ENCODE assay signal across 39 mouse cellular contexts in genomic region chr2:85522859-85523489, GRCm38 (mm10). TPM values are rescaled to one million over a fixed set of nuclear protein-coding genes. Genes with fewer than 3 reads are reported as not detected.
"Had no signal": no experiment of that assay in that cellular context is flagged by ENCODE, and none has a peak within 500 bp of the region (broad histone marks: within the 10 kb centered on the region; RNA-seq: fewer than 3 reads in every experiment).

No protein-coding gene starts in this region.

- H3K27ac ChIP-seq: embryonic facial prominence, embryonic 10.5 days; embryonic facial prominence, embryonic 12.5 days; embryonic facial prominence, embryonic 13.5 days; embryonic facial prominence, embryonic 15.5 days; forebrain, embryonic 10.5 days; forebrain, embryonic 12.5 days; forebrain, embryonic 13.5 days; forebrain, embryonic 15.5 days; gastrocnemius, adult 2 months had no signal

- H3K9me3 ChIP-seq: embryonic facial prominence, embryonic 10.5 days; embryonic facial prominence, embryonic 12.5 days; embryonic facial prominence, embryonic 13.5 days; embryonic facial prominence, embryonic 15.5 days; forebrain, embryonic 10.5 days; forebrain, embryonic 12.5 days; forebrain, embryonic 13.5 days; forebrain, embryonic 15.5 days had no signal

- H3K9ac ChIP-seq: embryonic facial prominence, embryonic 12.5 days; embryonic facial prominence, embryonic 13.5 days; embryonic facial prominence, embryonic 15.5 days; forebrain, embryonic 12.5 days; forebrain, embryonic 13.5 days; forebrain, embryonic 15.5 days; forebrain, postnatal 0 days had no signal

- DNase-seq: cerebellum, adult 2 months; cerebellum, adult 8-10 months; cerebellum, adult 9-10 months; cerebellum, adult 9-11 months; cerebellum, postnatal 10 days; cerebellum, postnatal 14 days; cerebellum, postnatal 25 days; cerebellum, postnatal 36 days; embryo, embryonic 11 days; forebrain, postnatal 0 days; gastrocnemius, adult 2 months; gastrocnemius, postnatal 10 days; gastrocnemius, postnatal 14 days; gastrocnemius, postnatal 25 days; gastrocnemius, postnatal 36 days; heart, adult 11 months; heart, adult 18-20 months had no signal

- H3K4me3 ChIP-seq: embryonic facial prominence, embryonic 10.5 days; embryonic facial prominence, embryonic 12.5 days; embryonic facial prominence, embryonic 13.5 days; embryonic facial prominence, embryonic 15.5 days; erythroblast, embryonic 14.5 days; forebrain, embryonic 10.5 days; forebrain, embryonic 12.5 days; forebrain, embryonic 13.5 days; forebrain, embryonic 15.5 days; gastrocnemius, adult 2 months had no signal

- H3K27me3 ChIP-seq: embryonic facial prominence, embryonic 12.5 days; embryonic facial prominence, embryonic 13.5 days; embryonic facial prominence, embryonic 15.5 days; forebrain, embryonic 12.5 days; forebrain, embryonic 13.5 days; forebrain, embryonic 15.5 days had no signal

- H3K4me2 ChIP-seq: embryonic facial prominence, embryonic 12.5 days; embryonic facial prominence, embryonic 13.5 days; embryonic facial prominence, embryonic 15.5 days; forebrain, embryonic 12.5 days; forebrain, embryonic 13.5 days; forebrain, embryonic 15.5 days had no signal

- ATAC-seq: forebrain, embryonic 13.5 days; forebrain, embryonic 14.5 days; forebrain, embryonic 15.5 days; forebrain, embryonic 16.5 days; forebrain, postnatal 0 days had no signal

- H3K4me1 ChIP-seq: embryonic facial prominence, embryonic 10.5 days; embryonic facial prominence, embryonic 12.5 days; embryonic facial prominence, embryonic 15.5 days; forebrain, embryonic 12.5 days; forebrain, embryonic 13.5 days; forebrain, embryonic 15.5 days had no signal

- H3K36me3 ChIP-seq: embryonic facial prominence, embryonic 10.5 days; embryonic facial prominence, embryonic 12.5 days; embryonic facial prominence, embryonic 13.5 days; embryonic facial prominence, embryonic 15.5 days; forebrain, embryonic 10.5 days; forebrain, embryonic 12.5 days; forebrain, embryonic 15.5 days had no signal

RNA-seq across cellular contexts. Expression of gene 4833423E24Rik, which starts 4.2 kb away (rescaled TPM):
- total RNA-seq: common myeloid progenitor, adult 5-6 weeks; gastrocnemius, adult 18-20 months; gastrocnemius, adult 2 months; gastrocnemius, adult 8-10 months; gastrocnemius, postnatal 10 days; gastrocnemius, postnatal 14 days; gastrocnemius, postnatal 25 days; gastrocnemius, postnatal 36 days; granulocyte monocyte progenitor cell, adult 5-6 weeks had no signal
- polyA plus RNA-seq: cortical plate, adult 2 months; embryonic facial prominence, embryonic 11.5 days; erythroblast, embryonic 14.5 days; forebrain, embryonic 10.5 days; forebrain, embryonic 12.5 days; forebrain, embryonic 13.5 days; forebrain, embryonic 15.5 days; frontal cortex, adult 2 months; gonadal fat pad, adult 2 months had no signal

RNA-seq across cellular contexts. Expression of gene Olfr996, which starts 56.0 kb away (rescaled TPM):
- total RNA-seq: common myeloid progenitor, adult 5-6 weeks; forebrain, postnatal 0 days; gastrocnemius, adult 18-20 months; gastrocnemius, adult 2 months; gastrocnemius, adult 8-10 months; gastrocnemius, postnatal 10 days; gastrocnemius, postnatal 14 days; gastrocnemius, postnatal 25 days; gastrocnemius, postnatal 36 days; gastrocnemius, postnatal 4 days; granulocyte monocyte progenitor cell, adult 5-6 weeks; heart, adult 18-20 months had no signal
- polyA plus RNA-seq: cerebellum, adult 2 months; cortical plate, adult 2 months; embryonic facial prominence, embryonic 10.5 days; embryonic facial prominence, embryonic 11.5 days; embryonic facial prominence, embryonic 12.5 days; embryonic facial prominence, embryonic 13.5 days; embryonic facial prominence, embryonic 14.5 days; embryonic facial prominence, embryonic 15.5 days; erythroblast, embryonic 14.5 days; forebrain, embryonic 10.5 days; forebrain, embryonic 11.5 days; forebrain, embryonic 12.5 days; forebrain, embryonic 13.5 days; forebrain, embryonic 14.5 days; forebrain, embryonic 15.5 days; forebrain, embryonic 16.5 days; forebrain, postnatal 0 days; frontal cortex, adult 2 months; gonadal fat pad, adult 2 months had no signal
